Mouse (Mus musculus): Measurements from ENCODE around the gene Trnt1.

- TF ChIP-seq CTCF (IDR thresholded peaks at IDR 0.05; ENCODE audit: borderline replicate concordance, insufficient read depth, low read length) (no peak), POLR2A (IDR thresholded peaks at IDR 0.05; ENCODE audit: low read depth, low read length) (no peak)
Measured at GRCm38 (mm10) chr6:106809161-106809560, 40.2 kb downstream of the Trnt1 start.

Measured in embryonic fibroblast, embryonic 13.5 days (primary cell).